Mouse (Mus musculus): ENCODE measurements around the gene Usp35.
A peak's percentile ranks its signal among the peaks of the same experiment; 100 is the strongest.

Usp35 gene

GRCm38 (mm10) chr7:97331726-97332666 is at the start of gene Usp35, which contains the start of gene Kctd21:
Gene Usp35 (minus strand): TSS chr7:97332020.
Gene Kctd21 (plus strand): TSS chr7:97332327.
- DNase-seq = peak; percentile 97

DNA sequence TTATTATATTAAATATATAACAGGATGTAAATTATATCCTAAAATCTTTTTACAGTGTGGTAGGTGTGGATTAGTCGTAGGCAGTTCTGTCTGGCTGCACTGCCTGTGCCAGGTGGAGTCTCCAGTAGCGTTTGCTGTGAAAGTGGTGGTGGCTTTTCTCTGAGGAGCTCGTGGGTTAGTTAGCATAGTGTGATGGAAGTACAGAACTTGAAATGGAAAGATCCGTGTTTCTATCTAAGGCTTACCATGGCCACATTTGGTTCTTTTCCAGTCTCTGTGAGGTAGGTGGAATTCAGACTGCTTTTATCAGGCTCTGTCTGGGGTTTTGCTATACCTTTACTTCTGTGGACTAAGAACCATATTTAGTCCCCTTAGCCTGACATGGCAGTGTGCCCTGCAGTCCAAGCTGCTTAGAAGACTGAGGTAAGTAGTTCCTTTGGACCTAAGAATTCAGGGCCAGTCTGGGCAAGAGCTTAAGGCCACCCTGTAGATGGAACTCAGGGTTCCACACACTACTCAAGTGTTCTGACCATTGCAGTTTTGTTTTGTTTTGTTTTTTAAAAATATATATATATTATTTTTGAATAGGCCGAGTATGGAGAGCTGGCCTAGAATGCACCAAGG is 48.8 kb upstream of the Usp35 start:
- DNase-seq = no peak

- DNase-seq = no peak
Observed at GRCm38 (mm10) chr7:97379304-97379703, 47.5 kb upstream of the Usp35 start.

DNA sequence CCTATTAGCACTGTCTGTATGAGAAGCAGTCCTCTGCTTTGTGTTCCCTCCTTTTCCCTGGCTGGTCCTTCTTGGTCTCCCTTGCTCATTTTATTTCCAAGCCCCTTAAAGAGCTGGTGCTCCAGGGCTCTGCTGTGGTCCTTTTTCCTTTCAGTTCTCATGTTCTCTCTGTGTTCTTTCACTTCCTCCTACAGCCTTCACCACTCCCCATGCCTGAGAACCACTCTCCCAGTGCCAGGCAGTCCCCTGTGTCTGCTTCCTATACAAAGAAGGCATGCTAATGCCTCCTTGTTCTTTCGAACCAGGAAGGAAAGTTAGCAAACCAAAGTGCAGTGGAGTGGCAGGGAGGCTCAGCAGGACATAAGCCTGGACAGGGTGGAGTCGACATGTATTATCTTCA is 44.1 kb upstream of the Usp35 start:
- no peak for DNase-seq

GRCm38 (mm10) chr7:97375101-97375500 is 43.3 kb upstream of the Usp35 start:
- DNase-seq = no peak

GRCm38 (mm10) chr7:97365887-97366286 is 34.1 kb upstream of the Usp35 start:
- DNase-seq = no peak

GRCm38 (mm10) chr7:97361467-97361866 is 29.6 kb upstream of the Usp35 start:
- DNase-seq = no peak

DNA sequence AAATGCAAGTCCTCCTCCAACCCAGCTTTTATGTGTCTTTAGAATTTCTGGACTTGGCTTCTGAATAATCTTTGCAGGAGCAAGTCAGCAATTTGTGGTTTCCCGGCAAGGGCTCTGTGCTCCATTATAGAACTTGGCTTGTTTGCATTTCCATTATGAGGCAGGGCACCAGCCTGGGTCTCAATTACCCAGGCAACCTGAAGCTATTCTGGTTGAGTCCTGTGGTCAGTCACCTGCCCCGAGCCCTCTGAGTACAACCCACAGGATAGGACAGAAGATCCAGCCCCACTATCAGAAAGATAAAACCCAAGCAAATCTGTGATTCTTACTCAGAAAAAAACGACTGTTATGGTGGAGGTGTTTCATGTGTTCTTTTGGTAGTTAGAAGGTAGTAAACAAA is 29.1 kb upstream of the Usp35 start:
- DNase-seq = no peak

- no peak for DNase-seq
Observed at GRCm38 (mm10) chr7:97360166-97360565, 28.3 kb upstream of the Usp35 start.

DNA sequence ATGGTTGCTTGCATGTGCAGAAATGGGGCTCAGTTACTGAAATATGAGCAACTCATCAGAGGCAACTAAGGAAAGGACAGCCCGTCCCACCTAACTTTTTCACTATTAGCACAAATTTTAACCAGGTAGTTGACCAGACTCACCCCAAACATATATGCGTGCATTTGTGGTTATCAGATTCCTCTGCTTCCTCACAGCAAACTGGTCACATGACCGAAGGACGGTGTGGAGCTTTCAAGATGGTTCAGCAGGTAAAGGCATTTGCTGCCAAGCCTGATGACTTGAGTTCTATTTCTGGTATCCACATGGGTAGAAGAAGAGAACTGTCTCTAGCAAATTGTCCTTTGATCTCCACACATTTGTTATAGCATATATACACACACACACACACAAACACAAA is 26.5 kb upstream of the Usp35 start:
- DNase-seq = no peak

DNA sequence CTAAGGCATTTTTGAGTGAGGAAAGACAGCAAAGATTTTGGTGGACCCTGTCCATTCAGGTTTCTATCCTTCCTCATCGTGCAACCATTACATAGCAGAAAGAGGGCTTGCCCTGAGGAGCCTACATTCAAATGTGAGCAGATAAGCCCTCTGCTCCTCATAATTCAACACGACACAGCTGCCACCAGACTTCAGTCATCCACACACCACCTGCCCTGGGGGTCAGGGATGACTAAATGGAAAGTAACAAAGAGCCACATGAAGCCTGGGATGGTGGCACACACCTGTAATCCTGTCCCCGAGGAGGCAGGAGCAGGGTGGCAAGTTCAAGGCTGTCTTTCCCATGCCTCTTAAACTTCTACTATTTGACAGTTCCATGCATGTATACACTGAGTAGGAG is 26.0 kb upstream of the Usp35 start:
- no peak for DNase-seq

GRCm38 (mm10) chr7:97356875-97357276 is 25.1 kb upstream of the Usp35 start:
- no peak for DNase-seq

GRCm38 (mm10) chr7:97356253-97356652 is 24.4 kb upstream of the Usp35 start:
- DNase-seq = no peak

GRCm38 (mm10) chr7:97355068-97355841 is 23.4 kb upstream of the Usp35 start:
- DNase-seq = no peak

GRCm38 (mm10) chr7:97353356-97353755 is 21.5 kb upstream of the Usp35 start:
- DNase-seq = no peak

DNA sequence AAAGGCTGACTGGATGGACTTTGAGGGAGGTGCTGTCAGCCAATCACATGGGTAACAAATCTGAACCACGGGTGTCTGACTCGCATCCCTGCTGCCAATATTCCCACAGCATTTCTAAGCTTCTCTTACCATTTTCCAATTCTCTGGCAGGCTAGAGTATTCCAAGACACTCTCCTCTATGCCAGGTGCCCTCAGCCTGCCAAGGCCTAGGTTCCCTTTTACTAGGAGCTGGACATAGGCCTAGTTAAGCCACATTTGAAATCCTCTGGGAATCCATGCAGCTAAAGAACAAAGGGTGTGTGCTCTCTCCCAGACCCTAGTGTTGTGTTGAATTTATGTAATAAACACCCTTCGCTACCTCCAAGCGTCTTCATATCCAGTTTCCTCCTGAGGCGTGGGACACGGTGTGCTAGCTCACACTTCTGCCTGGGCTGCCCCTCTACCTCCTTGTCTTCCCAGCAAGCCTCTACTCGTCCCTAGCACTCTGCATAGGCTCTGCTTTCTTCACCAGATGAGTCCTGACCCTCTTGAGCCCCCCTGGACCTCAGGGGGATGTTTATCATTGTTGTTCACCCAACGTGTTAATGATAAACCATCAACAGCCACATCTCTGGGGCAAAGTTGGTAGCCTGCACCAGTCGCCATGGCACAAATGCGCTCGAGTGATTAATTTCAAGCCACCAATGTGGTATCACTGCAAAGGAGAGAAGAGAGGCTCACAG is 20.1 kb upstream of the Usp35 start:
- DNase-seq = no peak

DNA sequence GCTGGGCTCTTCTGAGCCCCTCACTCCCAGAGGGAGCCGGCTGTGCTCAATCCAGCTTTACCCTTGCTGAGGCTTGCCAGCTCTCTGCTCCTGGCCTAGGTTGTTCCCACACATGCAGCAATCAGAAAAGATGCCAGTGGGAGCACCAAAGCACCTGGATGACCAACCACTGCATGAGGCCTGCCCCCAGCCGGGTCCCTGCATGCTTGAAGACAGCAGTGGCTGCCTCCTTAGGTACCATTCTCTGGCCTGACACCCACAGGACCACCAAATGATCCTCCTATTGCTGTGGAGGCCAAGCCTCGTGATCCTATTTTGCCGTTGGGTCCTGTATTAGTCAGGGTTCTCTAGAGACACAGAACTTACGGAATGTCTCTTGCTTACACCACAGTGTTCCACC is 19.1 kb upstream of the Usp35 start:
- no peak for DNase-seq

- DNase-seq = no peak
Observed at GRCm38 (mm10) chr7:97349438-97349837, 17.6 kb upstream of the Usp35 start.

DNA sequence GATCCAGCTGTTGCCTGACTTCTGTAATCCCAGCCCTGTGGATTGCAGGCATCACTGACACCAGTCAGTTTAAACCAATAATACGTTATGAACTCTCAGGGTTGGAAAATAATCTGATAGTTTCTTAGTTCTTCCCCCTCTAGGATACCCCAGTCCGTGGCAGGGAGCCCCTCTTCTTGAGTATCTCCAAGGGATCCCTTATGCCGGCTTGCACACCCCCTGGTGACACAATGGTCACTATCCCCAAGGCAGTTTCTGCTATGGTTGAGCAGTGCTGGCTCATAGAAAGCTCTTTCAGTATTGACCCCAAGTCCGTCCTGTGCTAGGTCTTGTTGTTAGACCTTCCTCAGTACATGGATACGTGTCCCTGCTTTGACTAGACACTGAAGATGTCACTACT is 17.0 kb upstream of the Usp35 start:
- no peak for DNase-seq

GRCm38 (mm10) chr7:97348318-97348717 is 16.5 kb upstream of the Usp35 start:
- DNase-seq = no peak

GRCm38 (mm10) chr7:97347464-97347863 is 15.6 kb upstream of the Usp35 start:
- DNase-seq = no peak

DNA sequence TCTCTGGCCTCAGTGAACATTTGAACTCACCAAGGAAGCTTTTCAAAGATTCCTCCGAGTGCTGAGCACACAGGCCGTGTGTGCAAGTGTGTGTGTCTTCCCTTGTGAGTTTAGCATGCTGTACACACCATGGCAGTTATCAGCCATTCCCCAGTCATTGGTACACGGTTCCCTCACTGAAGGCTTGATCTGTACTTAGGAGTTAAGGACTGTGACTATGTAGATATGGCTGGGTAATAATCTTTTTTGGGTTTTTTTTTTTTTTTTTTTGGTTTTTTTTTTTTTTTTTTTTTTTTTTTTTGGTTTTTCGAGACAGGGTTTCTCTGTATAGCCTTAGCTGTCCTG is 15.0 kb upstream of the Usp35 start:
- no peak for DNase-seq
